Mouse (Mus musculus): ENCODE data around the gene Slit2.

Gene Slit2

DNA sequence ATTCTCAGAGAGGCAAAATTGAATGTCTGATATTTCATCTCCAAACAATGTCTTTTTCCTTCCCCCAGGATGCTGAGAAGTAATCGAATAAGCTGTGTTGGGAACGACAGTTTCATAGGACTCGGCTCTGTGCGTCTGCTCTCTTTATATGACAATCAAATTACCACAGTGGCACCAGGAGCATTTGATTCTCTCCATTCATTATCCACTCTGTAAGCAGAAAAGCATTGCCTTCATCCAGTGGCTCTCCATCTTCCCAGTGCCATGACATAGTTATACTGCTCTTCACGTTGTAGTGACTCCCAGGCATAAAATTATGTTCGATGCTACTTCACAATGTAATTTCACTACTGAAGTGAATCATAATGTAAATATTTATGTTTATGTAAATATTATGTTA lies 252.3 kb downstream of the Slit2 start:
- DNase-seq: no peak

DNA sequence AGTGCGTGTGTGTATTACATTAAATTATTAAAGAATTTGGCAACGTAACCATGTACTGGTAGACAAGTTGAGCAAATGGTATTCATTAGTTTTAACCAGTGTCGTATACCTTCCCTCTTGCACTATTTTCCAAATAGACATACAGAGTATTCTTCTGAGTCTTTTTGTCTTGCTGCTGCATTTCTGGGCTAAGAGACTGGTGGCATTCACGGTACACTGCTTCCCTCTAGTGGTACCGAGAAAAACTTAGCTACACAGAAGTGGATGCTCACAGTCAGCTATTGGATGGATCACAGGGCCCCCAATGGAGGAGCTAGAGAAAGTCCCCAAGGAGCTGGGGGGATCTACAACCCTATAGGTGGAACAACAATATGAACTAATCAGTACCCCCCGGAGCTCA lies 257.8 kb downstream of the Slit2 start:
- DNase-seq: peak; percentile 5

DNA sequence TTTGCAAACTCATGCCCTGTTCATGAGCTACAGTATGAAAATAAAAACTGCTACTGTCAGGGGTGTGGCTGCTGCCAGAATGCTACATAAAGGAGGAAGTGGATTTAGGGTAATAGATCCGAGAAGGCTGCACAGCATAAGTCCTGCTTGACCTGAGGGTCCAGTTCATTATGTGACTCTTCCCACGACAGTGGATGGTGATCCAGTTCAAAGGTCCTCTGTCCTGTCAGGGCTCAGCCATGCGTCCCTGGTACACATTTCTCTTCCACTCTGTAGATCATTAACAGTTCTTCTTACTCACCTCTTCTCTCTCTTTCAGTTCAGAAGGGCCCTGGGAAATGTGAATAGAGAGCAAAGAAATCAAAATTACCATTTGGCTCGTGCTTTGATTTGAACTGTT lies 265.4 kb downstream of the Slit2 start:
- DNase-seq: no peak

DNA sequence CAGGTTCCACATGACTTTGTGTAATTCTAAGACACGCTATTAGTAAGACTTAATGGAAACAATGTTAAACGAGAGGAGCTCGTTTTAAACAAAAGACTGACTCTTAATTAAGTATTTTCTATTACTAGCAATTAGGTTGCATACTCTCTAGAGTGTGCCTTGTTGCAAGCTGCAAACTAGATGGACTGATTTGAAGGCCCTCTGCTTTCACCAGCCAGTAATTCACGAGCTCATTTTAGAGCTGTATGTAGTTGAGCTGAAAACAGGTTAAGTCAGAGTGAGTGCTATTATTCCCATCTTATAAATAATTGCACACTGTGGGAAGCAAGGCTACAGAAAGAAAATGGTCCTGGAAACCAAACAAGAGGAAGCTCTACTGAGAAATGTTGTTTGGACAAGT lies 294.6 kb downstream of the Slit2 start:
- DNase-seq: no peak

DNA sequence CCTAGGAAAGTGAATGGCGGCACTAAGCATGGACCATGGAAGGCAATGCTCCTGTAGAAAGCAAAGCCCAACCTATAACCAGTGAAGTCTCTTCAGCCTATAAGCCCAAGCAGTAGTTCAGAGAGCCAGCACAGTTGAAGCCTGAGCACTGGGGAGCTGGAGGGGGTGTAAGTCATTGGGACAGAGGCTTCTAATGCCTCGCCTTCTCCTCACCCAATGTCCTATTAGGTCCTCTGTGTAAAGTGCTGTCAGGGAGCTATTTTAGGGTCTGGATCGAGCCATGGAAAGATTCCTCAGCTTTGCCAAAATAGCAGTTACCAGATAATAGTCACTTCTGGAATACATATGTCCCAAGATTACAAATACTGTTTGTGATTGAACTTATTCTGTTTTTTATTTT lies 318.2 kb downstream of the Slit2 start:
- DNase-seq: no peak

DNA sequence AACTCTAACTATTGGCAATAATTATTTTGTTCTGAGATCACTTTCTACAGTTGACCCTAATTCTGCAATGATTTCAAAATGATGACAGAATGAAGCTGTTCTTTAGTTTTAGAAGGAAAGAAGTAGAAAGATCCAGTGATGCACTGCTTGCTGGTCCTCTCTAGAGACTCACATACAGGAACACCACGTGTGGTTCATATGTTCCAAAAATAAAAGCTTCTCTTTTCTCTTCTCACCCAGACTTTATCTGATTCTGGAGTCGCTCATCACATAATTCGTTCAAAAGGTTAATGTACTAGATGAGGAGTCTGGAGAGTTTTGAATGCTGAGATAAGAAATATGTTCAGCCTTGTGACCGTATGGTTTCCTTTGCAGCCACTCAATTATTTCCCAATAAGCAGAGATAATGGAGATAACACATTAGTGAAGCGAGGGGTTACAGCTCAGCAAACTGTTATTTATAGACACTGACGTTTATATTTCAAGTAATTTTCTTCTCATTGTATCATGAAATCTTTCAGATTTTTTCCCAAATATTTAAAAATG lies 332.2 kb downstream of the Slit2 start:
- no peak for DNase-seq

DNA sequence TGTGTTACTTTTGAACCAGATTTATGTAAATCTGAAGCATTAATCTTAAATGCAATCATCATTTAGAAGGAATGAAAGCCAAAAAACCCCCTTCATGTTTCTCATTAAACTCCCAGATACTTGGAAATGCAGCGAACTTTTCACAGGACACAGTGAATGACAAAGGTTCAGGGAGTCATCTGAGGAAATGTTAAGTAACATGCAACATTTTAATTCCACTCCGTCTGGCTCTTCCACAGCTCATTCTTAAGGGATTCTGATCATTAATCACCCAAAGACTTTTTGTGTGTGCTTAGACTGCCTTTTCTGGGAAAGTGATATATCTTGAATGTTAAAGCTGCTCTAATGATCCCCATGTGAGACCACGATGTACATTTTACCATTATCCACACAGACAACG lies 337.7 kb downstream of the Slit2 start:
- no peak for DNase-seq

DNA sequence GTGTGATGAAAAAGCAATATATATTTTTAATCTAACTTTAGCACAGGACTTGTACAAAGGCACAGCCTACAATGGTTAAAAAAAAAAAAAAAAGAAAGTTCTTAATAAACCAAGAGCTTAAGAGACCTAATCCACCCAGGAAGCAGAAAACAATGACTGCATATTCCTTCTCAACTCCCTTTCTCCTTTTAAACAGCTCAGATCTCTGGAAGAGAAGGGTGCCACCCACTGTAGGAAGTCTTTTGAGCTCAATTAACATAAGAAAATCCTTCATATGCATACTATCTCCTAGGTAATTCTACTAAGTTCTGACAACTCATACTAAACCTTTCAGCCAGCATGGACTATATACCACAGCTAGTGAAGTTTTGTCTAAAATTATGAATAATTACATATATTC lies 343.3 kb downstream of the Slit2 start:
- DNase-seq: no peak

DNA sequence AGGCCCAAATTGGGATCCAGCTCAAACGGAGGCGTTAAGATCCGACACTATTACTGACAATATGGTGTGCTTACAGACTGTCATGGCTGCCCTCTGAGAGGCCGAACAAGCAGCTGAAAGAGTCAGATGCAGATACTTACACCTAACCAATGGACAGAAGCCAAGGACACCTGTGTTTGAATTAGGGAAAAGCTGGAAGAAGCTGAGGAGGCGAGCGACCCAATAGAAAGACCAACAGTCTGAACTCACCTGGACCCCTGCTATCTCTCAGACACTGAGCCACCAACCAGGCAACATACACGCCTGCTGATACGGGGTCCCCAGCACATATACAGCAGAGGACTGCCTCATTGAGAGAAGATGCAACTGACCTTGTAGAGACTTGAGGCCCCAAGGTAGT lies 344.7 kb downstream of the Slit2 start, which contains the start of gene 5730480H06Rik:
TSS of gene 5730480H06Rik (plus strand) at position 301 of the 400 bp plus-strand sequence.
- no peak for DNase-seq

DNA sequence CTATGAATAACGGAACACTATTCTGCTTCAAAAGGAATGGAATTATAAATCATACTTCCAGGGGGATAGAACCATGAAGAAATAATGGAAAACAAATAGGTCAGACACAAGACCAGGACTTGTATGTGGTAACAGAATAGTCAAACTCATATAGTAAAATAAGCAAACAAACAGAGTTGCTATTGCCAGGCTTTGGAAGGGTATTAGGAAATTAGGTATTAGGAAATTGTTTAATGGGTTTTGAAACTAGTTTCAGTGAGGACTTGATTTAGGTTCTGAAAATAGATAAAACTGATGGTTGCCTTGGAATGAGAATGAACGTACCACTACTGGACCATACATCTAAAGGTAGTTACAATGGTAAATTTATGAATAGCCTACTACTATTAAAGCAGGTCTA lies 346.8 kb downstream of the Slit2 start:
- DNase-seq: no peak

DNA sequence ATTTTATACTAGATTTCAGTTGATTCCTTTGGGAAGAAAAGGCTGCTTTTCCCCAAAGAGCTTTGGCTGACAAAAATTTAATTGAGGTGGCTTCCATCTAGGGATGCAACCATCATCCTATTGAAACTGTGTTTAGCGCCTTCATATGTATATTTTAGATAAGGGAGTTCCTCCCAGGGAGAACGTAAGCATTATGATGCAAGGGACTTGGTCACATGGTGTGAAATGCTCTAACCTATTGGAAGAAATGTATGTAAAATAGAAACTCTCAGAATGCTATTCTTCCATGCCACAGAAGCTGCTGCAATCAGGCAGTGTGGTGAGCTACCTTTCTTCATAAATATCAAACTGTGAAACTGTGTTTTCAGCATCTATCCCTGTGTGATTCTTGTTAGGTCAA lies 347.9 kb downstream of the Slit2 start:
- no peak for DNase-seq

DNA sequence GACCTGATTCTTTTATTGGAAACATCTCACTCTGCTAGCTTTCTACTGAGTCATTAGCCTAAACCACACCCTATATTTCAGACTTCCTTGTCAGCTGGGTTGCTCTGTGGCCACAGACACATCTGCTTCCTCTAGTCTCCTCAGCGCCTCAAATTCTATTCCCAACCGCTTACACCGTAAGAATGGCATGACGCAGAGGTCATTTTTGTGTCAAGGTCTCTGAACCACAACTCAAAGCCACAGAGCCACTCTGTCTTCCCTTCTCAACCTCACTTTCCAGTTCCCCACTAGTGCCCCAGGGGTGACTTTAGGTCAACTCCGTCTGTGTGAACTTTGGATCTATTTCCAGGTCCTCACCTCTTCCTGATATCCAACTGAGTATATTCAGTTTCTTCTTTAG lies 348.5 kb downstream of the Slit2 start:
- no peak for DNase-seq

DNA sequence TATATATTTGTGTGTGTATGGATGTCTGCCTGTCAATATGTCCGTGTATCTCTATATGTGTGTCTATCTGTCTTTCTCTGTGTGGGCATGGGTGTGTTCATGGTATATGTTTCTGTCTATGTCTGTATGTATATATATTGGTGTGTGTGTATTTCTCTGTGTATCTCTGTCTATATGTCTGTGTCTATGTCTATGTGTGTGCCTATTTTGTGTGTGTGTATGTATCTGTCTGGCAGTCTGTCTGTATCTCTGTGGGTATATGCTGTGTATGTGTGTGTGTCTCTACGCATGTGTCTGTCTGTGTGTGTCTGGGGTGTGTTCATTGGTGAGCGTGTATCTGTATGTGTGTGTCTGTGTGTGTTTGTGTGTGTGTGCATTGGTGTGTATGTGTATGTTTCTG lies 350.5 kb downstream of the Slit2 start:
- DNase-seq: no peak

DNA sequence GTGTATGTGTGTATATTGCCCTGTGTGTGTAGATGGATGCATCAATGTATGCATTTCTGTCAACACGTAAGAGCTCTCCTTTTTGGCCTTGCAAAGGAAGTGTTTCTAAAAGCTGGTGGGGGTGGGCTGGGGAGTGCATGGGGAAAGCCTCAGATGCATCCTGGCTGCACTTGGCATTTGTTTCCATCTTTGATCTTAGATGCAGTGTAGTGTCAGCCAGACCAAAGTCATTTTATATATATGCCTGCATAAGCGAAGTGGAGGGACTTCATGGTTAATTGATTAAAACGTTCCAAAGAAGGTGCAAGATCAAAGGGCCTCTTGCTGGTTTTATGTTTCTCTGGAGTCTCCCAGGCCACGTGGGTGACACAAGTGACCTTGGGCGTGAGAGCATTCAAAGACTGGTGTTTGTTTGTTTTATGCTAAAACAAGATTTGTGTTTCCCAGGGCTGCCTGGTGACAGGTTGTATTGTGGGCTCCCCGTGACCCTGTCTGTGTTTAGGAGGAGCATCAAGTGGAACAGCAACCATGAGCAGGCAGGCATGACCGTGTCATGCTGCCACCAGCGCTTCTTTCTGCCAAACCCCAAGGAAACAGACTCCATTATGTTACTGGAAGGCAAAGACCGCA lies 351.1 kb downstream of the Slit2 start:
- no peak for DNase-seq

DNA sequence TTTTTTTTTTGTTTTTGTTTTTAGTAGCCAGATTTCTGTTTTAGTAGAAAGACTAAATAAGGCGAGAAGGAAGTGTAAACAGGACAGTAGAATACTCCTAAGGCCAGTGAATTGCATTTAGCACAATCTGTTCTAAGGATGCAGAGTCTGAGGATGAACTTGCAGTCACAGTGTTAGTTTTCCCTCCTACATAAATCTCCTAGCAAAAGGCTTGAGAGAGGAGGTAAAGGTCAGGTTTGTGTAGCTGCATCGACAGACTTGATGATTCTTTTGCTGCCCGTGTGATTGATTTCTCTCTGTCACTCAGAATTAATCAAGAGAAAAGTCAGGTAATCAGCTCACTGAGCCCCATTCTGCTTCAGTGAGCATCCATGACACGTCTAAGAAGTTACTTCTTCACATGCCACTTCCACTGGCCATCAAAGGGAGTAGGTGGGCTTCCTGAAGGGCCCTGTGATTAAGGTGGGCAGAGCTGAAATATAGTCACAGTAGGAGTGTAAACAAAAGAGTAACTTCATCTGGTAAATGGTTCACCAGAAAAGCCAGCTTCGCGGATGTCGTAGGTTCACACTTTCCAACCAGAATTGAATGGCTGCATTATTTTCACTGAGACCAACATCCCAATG lies 358.0 kb downstream of the Slit2 start:
- no peak for DNase-seq

DNA sequence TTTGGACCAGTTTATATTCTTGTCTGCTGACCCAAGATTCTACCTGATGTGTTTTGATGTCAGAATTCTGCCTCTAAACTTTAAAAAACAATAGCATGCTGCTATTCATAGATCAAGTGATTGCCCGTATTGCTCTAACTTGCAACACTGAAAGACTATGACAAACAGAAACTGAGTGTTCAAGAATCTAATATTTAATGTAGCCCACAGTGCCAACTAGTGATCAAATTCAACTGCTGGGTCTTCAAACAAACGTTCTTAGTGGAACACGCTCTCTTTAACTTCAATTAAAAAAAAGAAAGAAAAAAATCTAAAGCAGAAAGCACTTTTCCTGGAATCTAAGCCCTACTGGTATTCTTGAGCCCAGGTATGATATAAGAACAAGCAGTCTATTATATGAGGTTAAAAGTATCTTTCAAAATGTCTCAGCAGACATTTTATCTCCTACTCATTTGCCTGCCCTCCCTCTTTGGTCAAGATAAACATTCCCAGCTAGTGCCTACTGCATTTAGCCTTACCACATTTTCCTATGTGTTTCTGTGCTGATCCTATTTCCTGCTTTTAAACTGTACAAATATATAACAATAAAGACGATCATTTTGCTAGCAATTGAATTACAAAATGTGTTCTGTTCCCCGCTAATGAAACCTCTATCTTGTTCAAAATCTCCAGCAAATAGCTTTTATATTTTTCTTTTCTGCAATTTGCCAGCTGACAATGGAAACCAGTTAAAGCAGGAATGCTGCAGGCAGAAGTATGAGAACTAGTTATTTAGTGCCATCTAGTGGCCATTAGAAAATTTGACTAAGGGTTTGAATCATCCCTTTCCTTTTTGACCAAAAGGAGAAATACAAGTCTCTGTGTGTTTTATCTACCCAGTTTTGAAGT lies 362.4 kb downstream of the Slit2 start:
- peak; percentile 2 for DNase-seq

DNA sequence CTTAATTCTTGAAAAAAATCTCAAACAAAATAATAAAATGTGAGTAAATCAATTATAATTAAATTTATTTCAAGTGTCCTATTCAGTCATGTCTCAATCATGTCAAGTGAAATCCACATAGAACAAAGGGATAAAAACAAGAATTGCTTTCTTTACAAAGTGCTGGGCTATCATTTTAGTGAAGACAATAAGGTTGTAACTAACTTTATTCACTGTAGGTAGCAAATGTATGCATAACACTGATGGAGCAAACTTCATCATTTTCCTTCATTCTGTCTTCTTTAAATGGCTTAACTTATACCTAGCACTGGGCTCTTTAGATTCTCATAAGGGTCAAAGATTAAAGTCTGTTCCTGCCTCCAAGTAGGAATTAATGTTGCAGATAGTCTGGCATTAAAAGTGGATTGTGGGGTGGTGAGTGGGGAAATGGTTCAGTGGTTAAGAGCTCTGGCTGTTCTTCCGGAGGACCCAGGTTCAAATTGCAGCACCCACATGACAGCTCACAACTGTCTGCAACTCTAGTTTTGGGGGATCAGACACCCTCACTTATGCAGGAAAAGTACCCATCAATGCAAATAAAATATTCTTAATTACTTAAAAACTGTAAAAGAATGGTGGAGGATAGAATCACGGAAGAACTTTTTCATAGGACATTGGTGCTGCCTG lies 363.2 kb downstream of the Slit2 start:
- DNase-seq: no peak

DNA sequence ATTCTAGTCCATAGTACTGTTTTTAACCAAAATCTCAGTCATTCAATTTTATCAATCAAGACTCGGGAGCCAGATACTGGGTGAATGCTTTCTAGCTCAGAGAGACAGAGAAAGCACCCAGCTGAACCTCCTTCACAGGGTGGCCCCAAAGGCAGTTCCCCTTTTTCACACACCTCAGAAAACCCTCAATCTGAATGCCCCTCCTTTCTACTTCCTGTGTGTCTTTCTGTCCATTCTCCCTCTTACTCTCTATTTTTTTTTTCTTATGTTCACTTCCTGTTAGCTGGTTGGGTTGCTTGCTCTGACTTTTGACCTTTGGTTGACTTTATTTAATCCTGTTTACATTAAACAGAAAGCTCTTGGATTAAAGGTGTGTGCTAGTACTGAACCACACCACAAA lies 366.4 kb downstream of the Slit2 start:
- DNase-seq: no peak
